In genomic region chr4:120126047-120126446, GRCm38 (mm10) we compare ENCODE assay signal across 14 mouse cellular contexts. TPM values are rescaled to one million over a fixed set of nuclear protein-coding genes. Genes with fewer than 3 reads are reported as not detected.
DNase-seq lines count a peak whose midpoint lies in the region; ATAC-seq and TF ChIP-seq lines count a peak whose summit lies in the region.
"Had no signal": no experiment of that assay in that cellular context is flagged by ENCODE, and none has a peak within 500 bp of the region (broad histone marks: within the 10 kb centered on the region; RNA-seq: fewer than 3 reads in every experiment).

No protein-coding gene starts in this region.

- no peak for TF ChIP-seq CTCF in stomach, postnatal 0 days (IDR thresholded peaks at IDR 0.05; ENCODE audit: low read depth)
- no peak for TF ChIP-seq CTCF in midbrain, postnatal 0 days (IDR thresholded peaks at IDR 0.05)
- no peak for TF ChIP-seq CTCF in forebrain, postnatal 0 days (IDR thresholded peaks at IDR 0.05; ENCODE audit: low read depth)

- no peak for TF ChIP-seq EP300 in stomach, postnatal 0 days (optimal IDR thresholded peaks at IDR 0.05)

- H3K9ac ChIP-seq in stomach, postnatal 0 days (ENCODE audit: low read length): no peak overlapping the region
- H3K9ac ChIP-seq in midbrain, postnatal 0 days (replicated peaks; ENCODE audit: low read length, poor library complexity, severe bottlenecking): no peak overlapping the region
- no peak overlapping the region for H3K9ac ChIP-seq in forebrain, postnatal 0 days
- H3K9ac ChIP-seq: forebrain, embryonic 12.5 days; lung, embryonic 14.5 days; neural tube, embryonic 13.5 days had no signal

- H3K27me3 ChIP-seq in stomach, postnatal 0 days (ENCODE audit: control insufficient read depth, insufficient read depth, low read length): no peaks in the 10 kb centered on the region
- H3K27me3 ChIP-seq in midbrain, postnatal 0 days (ENCODE audit: insufficient read depth, low read length): no peaks in the 10 kb centered on the region
- no peaks in the 10 kb centered on the region for H3K27me3 ChIP-seq in forebrain, postnatal 0 days (ENCODE audit: insufficient read depth, low read length)
- H3K27me3 ChIP-seq: neural tube, embryonic 13.5 days had no signal

- no peaks in the 10 kb centered on the region for H3K4me1 ChIP-seq in stomach, postnatal 0 days (replicated peaks; ENCODE audit: control insufficient read depth, insufficient read depth)
- no peaks in the 10 kb centered on the region for H3K4me1 ChIP-seq in midbrain, postnatal 0 days (ENCODE audit: insufficient read depth, low read length)
- H3K4me1 ChIP-seq in forebrain, postnatal 0 days (ENCODE audit: insufficient read depth): no peaks in the 10 kb centered on the region
- H3K4me1 ChIP-seq: forebrain, embryonic 12.5 days; midbrain, embryonic 10.5 days had no signal

- DNase-seq in cerebellum, postnatal 10 days: peak; percentile 82 to 84
- DNase-seq in cerebellum, adult 11 months: no peak
- peak; percentile 63 to 70 for DNase-seq in right cerebral cortex, adult 2 months (ENCODE audit: low spot score in 2 of 2)
- no peak for DNase-seq in right cerebral cortex, postnatal 14 days
- peak; percentile 56 to 60 for DNase-seq in heart, postnatal 36 days
- DNase-seq in stomach, postnatal 0 days (ENCODE audit: low spot score): no peak
- no peak for DNase-seq in midbrain, postnatal 0 days (ENCODE audit: low spot score)
- DNase-seq in forebrain, postnatal 0 days: no peak
- DNase-seq: layer of hippocampus, adult 9-11 months; lung, embryonic 14.5 days had no signal

- WGBS in stomach, postnatal 0 days: 84% methylated on average over 6 of the region's 6 CpGs
- 92% methylated on average over 6 of the region's 6 CpGs for WGBS in midbrain, postnatal 0 days
- WGBS in forebrain, postnatal 0 days: 55% methylated on average over 6 of the region's 6 CpGs

- intact Hi-C loops in heart, postnatal 36 days (cut with DNase I): no loop called here

- no peak for ATAC-seq in stomach, postnatal 0 days (ENCODE audit: low FRiP score, low TSS enrichment)
- no peak for ATAC-seq in midbrain, postnatal 0 days (ENCODE audit: low FRiP score)
- ATAC-seq in forebrain, postnatal 0 days: no peak

- H3K9me3 ChIP-seq in stomach, postnatal 0 days (ENCODE audit: control insufficient read depth, low read length): no peaks in the 10 kb centered on the region
- H3K9me3 ChIP-seq in midbrain, postnatal 0 days (ENCODE audit: low read length): no peaks in the 10 kb centered on the region
- no peaks in the 10 kb centered on the region for H3K9me3 ChIP-seq in forebrain, postnatal 0 days (ENCODE audit: low read length)
- H3K9me3 ChIP-seq: forebrain, embryonic 12.5 days; midbrain, embryonic 10.5 days; neural tube, embryonic 13.5 days had no signal

- H3K4me2 ChIP-seq in stomach, postnatal 0 days (replicated peaks; ENCODE audit: low read depth): no peak overlapping the region
- H3K4me2 ChIP-seq in midbrain, postnatal 0 days (ENCODE audit: low read depth, low read length, poor library complexity, severe bottlenecking): no peak overlapping the region
- no peak overlapping the region for H3K4me2 ChIP-seq in forebrain, postnatal 0 days (ENCODE audit: low read depth)
- H3K4me2 ChIP-seq: forebrain, embryonic 12.5 days; lung, embryonic 14.5 days; neural tube, embryonic 13.5 days had no signal

- H3K36me3 ChIP-seq in stomach, postnatal 0 days (ENCODE audit: control insufficient read depth, insufficient read depth, low read length): no peaks in the 10 kb centered on the region
- peaks cover 7% of the 10 kb centered on the region; the same call in 1 of the 2 replicates for H3K36me3 ChIP-seq in midbrain, postnatal 0 days (ENCODE audit: insufficient read depth, low read length)
- peaks cover 9% of the 10 kb centered on the region; the same call in 1 of the 2 replicates for H3K36me3 ChIP-seq in forebrain, postnatal 0 days (ENCODE audit: insufficient read depth)
- H3K36me3 ChIP-seq: forebrain, embryonic 12.5 days; midbrain, embryonic 10.5 days had no signal

- no peak overlapping the region for H3K4me3 ChIP-seq in stomach, postnatal 0 days (ENCODE audit: low read depth, low read length)
- H3K4me3 ChIP-seq in midbrain, postnatal 0 days (ENCODE audit: low read depth, low read length): no peak overlapping the region
- H3K4me3 ChIP-seq in forebrain, postnatal 0 days (ENCODE audit: low read depth, low read length): no peak overlapping the region
- H3K4me3 ChIP-seq: forebrain, embryonic 12.5 days; midbrain, embryonic 10.5 days; neural tube, embryonic 13.5 days had no signal

- H3K27ac ChIP-seq in stomach, postnatal 0 days (replicated peaks): no peak overlapping the region
- no peak overlapping the region for H3K27ac ChIP-seq in midbrain, postnatal 0 days (ENCODE audit: low read depth, low read length)
- no peak overlapping the region for H3K27ac ChIP-seq in forebrain, postnatal 0 days (ENCODE audit: low read depth, low read length)
- H3K27ac ChIP-seq: forebrain, embryonic 12.5 days; midbrain, embryonic 10.5 days; neural tube, embryonic 13.5 days had no signal

RNA-seq across cellular contexts. Expression of gene Edn2, which starts 35.0 kb away (rescaled TPM):
- total RNA-seq in heart, postnatal 36 days (2021): not detected
- polyA plus RNA-seq in stomach, postnatal 0 days (2015; fragmentation: Nextera tagmentation; extraction: Ambion mirVana): 1.9 and 2.2 TPM in 2 replicates
- total RNA-seq in midbrain, postnatal 0 days (2014; rRNA removed): 0.38 TPM in 1 of 2 replicates, not detected in the other
- 0.10 and 0.29 TPM in 2 replicates for polyA plus RNA-seq in midbrain, postnatal 0 days (2015; fragmentation: Nextera tagmentation; extraction: Ambion mirVana)
- not detected in 2 replicates for total RNA-seq in forebrain, postnatal 0 days (2014; rRNA removed)
- polyA plus RNA-seq in forebrain, postnatal 0 days (2015; fragmentation: Nextera tagmentation; extraction: Ambion mirVana): 0.13 TPM in 1 of 2 replicates, not detected in the other
- polyA plus RNA-seq: C2C12; forebrain, embryonic 12.5 days; midbrain, embryonic 10.5 days had no signal

Comparison
In these comparisons a context has a peak if more than half of its experiments do, and no peak if none do; other contexts are left out.
1. DNase-seq: peak in cerebellum, postnatal 10 days (2 of 2), right cerebral cortex, adult 2 months (2 of 2) and heart, postnatal 36 days (2 of 2); none in cerebellum, adult 11 months (single experiment), right cerebral cortex, postnatal 14 days (single experiment), stomach, postnatal 0 days (single experiment), midbrain, postnatal 0 days (single experiment) and forebrain, postnatal 0 days (single experiment).